Comparison of ENCODE assay signal across 15 mouse cellular contexts in the genomic region with DNA sequence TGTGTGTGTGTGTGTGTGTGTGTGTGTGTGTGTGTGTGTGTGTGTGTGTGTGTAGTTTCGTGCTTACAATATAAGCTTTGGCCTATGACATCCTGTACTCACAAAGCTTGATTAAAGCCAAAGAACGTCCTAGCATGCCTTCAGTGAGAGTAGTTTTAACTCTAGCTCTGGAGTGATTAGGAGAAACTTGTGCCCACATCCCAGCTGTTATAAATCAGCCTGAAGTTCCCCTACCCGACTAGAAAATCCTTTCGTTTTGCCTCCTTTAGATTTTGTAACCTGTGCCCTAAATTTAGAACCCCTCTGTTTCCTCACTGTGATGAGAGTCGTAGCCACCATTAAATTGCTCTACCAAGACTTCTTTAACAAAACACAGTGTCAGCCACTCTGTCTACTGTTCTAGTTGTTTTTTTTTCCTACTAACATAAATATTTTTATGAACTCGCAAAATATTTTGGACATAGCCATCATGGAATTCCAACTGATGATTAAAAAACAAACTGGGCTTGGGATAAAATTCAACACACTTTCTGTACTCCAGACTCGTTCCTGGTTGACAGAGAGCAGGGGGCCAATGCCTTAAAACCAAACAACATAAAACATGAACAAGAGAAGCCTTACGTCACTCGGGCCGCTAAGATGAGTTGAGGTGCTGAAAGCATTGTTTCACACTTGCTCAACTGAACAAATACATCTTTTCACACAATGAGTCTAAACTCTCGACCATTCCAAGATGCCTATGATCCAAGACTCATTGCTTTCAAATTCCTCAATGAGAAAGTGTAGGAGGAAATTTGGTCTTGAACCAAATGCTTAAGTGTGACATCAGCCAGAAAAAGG.
DNase-seq lines count a peak whose midpoint lies in the region; ATAC-seq and TF ChIP-seq lines count a peak whose summit lies in the region.
"Had no signal": no experiment of that assay in that cellular context is flagged by ENCODE, and none has a peak within 500 bp of the region (broad histone marks: within the 10 kb centered on the region; RNA-seq: fewer than 3 reads in every experiment).

No protein-coding gene starts in this region.

- no peak for TF ChIP-seq CTCF in heart, adult 2 months (IDR thresholded peaks at IDR 0.05)
- TF ChIP-seq CTCF in forebrain, postnatal 0 days (IDR thresholded peaks at IDR 0.05; ENCODE audit: low read depth): no peak

- no peak for DNase-seq in heart, adult 2 months
- DNase-seq in heart, postnatal 14 days: no peak
- peak; percentile 13 for DNase-seq in kidney, postnatal 14 days
- no peak for DNase-seq in kidney, adult 8-10 months
- peak; percentile 25 for DNase-seq in lung, postnatal 36 days
- no peak for DNase-seq in forebrain, postnatal 0 days
- DNase-seq: adrenal gland, postnatal 10 days; cerebellum, adult 8-10 months; liver; spleen, adult 18-20 months; thymus, postnatal 4 days had no signal

- no peaks in the 10 kb centered on the region for H3K27me3 ChIP-seq in heart, adult 2 months (ENCODE audit: control insufficient read depth, insufficient read depth, low read length)
- no peaks in the 10 kb centered on the region for H3K27me3 ChIP-seq in embryonic facial prominence, embryonic 15.5 days
- H3K27me3 ChIP-seq in forebrain, postnatal 0 days (ENCODE audit: insufficient read depth, low read length): no peaks in the 10 kb centered on the region
- H3K27me3 ChIP-seq: embryonic facial prominence, embryonic 12.5 days; forebrain, embryonic 13.5 days; megakaryocyte, embryonic 14.5 days had no signal

- H3K9me3 ChIP-seq in embryonic facial prominence, embryonic 15.5 days (replicated peaks): no peaks in the 10 kb centered on the region
- H3K9me3 ChIP-seq in forebrain, postnatal 0 days (ENCODE audit: low read length): no peaks in the 10 kb centered on the region
- H3K9me3 ChIP-seq: embryonic facial prominence, embryonic 12.5 days; forebrain, embryonic 13.5 days; megakaryocyte, embryonic 14.5 days had no signal

- H3K4me3 ChIP-seq in heart, adult 2 months: no peak overlapping the region
- no peak overlapping the region for H3K4me3 ChIP-seq in embryonic facial prominence, embryonic 15.5 days (replicated peaks)
- no peak overlapping the region for H3K4me3 ChIP-seq in forebrain, postnatal 0 days (ENCODE audit: low read depth, low read length)
- H3K4me3 ChIP-seq: embryonic facial prominence, embryonic 12.5 days; forebrain, embryonic 13.5 days; megakaryocyte, embryonic 14.5 days had no signal

- no peak for TF ChIP-seq EP300 in heart, adult 2 months (IDR thresholded peaks at IDR 0.05; ENCODE audit: insufficient read depth, low read depth, low read length)

- peaks cover 4% of the 10 kb centered on the region for H3K4me1 ChIP-seq in heart, adult 2 months (ENCODE audit: control insufficient read depth, insufficient read depth, low read length)
- peaks cover 15% of the 10 kb centered on the region; the same call in 1 of the 2 replicates for H3K4me1 ChIP-seq in embryonic facial prominence, embryonic 15.5 days
- no peaks in the 10 kb centered on the region for H3K4me1 ChIP-seq in forebrain, postnatal 0 days (ENCODE audit: insufficient read depth)
- H3K4me1 ChIP-seq: megakaryocyte, embryonic 14.5 days had no signal

- H3K27ac ChIP-seq in heart, adult 2 months: peak overlapping the region; percentile 30; the same call in 1 of the 2 replicates
- H3K27ac ChIP-seq in embryonic facial prominence, embryonic 15.5 days (replicated peaks): peak overlapping the region; percentile 25; the same call in 1 of the 2 replicates
- no peak overlapping the region for H3K27ac ChIP-seq in forebrain, postnatal 0 days (ENCODE audit: low read depth, low read length)
- H3K27ac ChIP-seq: embryonic facial prominence, embryonic 12.5 days; forebrain, embryonic 13.5 days had no signal

- intact Hi-C loops in heart, adult 2 months (cut with DNase I): no loop called here
- intact Hi-C loops in heart, postnatal 14 days (cut with DNase I): no loop called here

- no peak for ATAC-seq in embryonic facial prominence, embryonic 15.5 days (ENCODE audit: insufficient number of reproducible peaks, low FRiP score, low TSS enrichment, low read depth)
- no peak for ATAC-seq in forebrain, postnatal 0 days
- ATAC-seq: forebrain, embryonic 13.5 days had no signal

- no peaks in the 10 kb centered on the region; the same call in 1 of the 2 replicates for H3K36me3 ChIP-seq in heart, adult 2 months (ENCODE audit: control insufficient read depth, insufficient read depth, low read length)
- H3K36me3 ChIP-seq in embryonic facial prominence, embryonic 15.5 days: no peaks in the 10 kb centered on the region
- no peaks in the 10 kb centered on the region for H3K36me3 ChIP-seq in forebrain, postnatal 0 days (ENCODE audit: insufficient read depth)
- H3K36me3 ChIP-seq: embryonic facial prominence, embryonic 12.5 days had no signal

- H3K9ac ChIP-seq in heart, adult 2 months (ENCODE audit: low read depth, low read length): no peak overlapping the region
- H3K9ac ChIP-seq in embryonic facial prominence, embryonic 15.5 days: no peak overlapping the region
- no peak overlapping the region for H3K9ac ChIP-seq in forebrain, postnatal 0 days
- H3K9ac ChIP-seq: embryonic facial prominence, embryonic 12.5 days; forebrain, embryonic 13.5 days had no signal

- H3K79me2 ChIP-seq in heart, adult 2 months (replicated peaks; ENCODE audit: control insufficient read depth, insufficient read depth, low read length): no peaks in the 10 kb centered on the region

- H3K4me2 ChIP-seq in embryonic facial prominence, embryonic 15.5 days (replicated peaks): no peak overlapping the region
- H3K4me2 ChIP-seq in forebrain, postnatal 0 days (ENCODE audit: low read depth): no peak overlapping the region
- H3K4me2 ChIP-seq: embryonic facial prominence, embryonic 12.5 days; forebrain, embryonic 13.5 days had no signal

- 47% methylated on average over 11 of the region's 11 CpGs for WGBS in heart, adult 2 months
- 37% methylated on average over 11 of the region's 11 CpGs for WGBS in embryonic facial prominence, embryonic 15.5 days
- WGBS in forebrain, postnatal 0 days: 71% methylated on average over 11 of the region's 11 CpGs

- no peak for TF ChIP-seq POLR2A in heart, adult 2 months (IDR thresholded peaks at IDR 0.05; ENCODE audit: insufficient read depth, low read depth, low read length)

Comparison
In these comparisons a context has a peak if more than half of its experiments do, and no peak if none do; other contexts are left out.
1. DNase-seq: peak in kidney, postnatal 14 days (single experiment) and lung, postnatal 36 days (single experiment); none in heart, adult 2 months (0 of 2), heart, postnatal 14 days (0 of 2), kidney, adult 8-10 months (0 of 2) and forebrain, postnatal 0 days (single experiment).